Mouse (Mus musculus) liver (tissue): Measurements from ENCODE around the gene Snd1.
A peak's percentile ranks its signal among the peaks of the same experiment; 100 is the strongest.

ENCODE experiments used
- DNase-seq: peaks from one replicate; pipeline ENCODE4 v3.0.0-alpha.2; 2020; ENCODE audit warnings: mixed read lengths

Gene Snd1

GRCm38 (mm10) chr6:28599120-28599519 lies 124.2 kb downstream of the Snd1 start:
- peak; percentile 26 for DNase-seq

- DNase-seq, result no peak
These were observed 125.5 kb downstream of the Snd1 start for GRCm38 (mm10) chr6:28600404-28600803.

GRCm38 (mm10) chr6:28603401-28603800 lies 128.5 kb downstream of the Snd1 start:
- peak; percentile 65 for DNase-seq

- no peak for DNase-seq
These were observed 128.9 kb downstream of the Snd1 start for GRCm38 (mm10) chr6:28603823-28604222.

- DNase-seq, result no peak
These were observed 134.4 kb downstream of the Snd1 start for GRCm38 (mm10) chr6:28609291-28609690.

GRCm38 (mm10) chr6:28610127-28610526 lies 135.2 kb downstream of the Snd1 start:
- DNase-seq, result no peak

- DNase-seq, result no peak
These were observed 138.5 kb downstream of the Snd1 start for GRCm38 (mm10) chr6:28613441-28613840.

- no peak for DNase-seq
These were observed 139.9 kb downstream of the Snd1 start for GRCm38 (mm10) chr6:28614856-28615255.

GRCm38 (mm10) chr6:28615408-28615807 lies 140.5 kb downstream of the Snd1 start:
- DNase-seq, result no peak

- DNase-seq, result no peak
These were observed 141.0 kb downstream of the Snd1 start for GRCm38 (mm10) chr6:28615966-28616365.

GRCm38 (mm10) chr6:28618299-28618698 lies 143.4 kb downstream of the Snd1 start:
- DNase-seq, result no peak

GRCm38 (mm10) chr6:28618751-28619153 lies 143.8 kb downstream of the Snd1 start:
- peak; percentile 47 for DNase-seq

- DNase-seq, result peak; percentile 44
These were observed 146.5 kb downstream of the Snd1 start for GRCm38 (mm10) chr6:28621431-28621830.

- DNase-seq, result peak; percentile 38
These were observed 147.0 kb downstream of the Snd1 start for GRCm38 (mm10) chr6:28621961-28622360.

GRCm38 (mm10) chr6:28622522-28622921 lies 147.6 kb downstream of the Snd1 start:
- peak; percentile 56 for DNase-seq

- no peak for DNase-seq
These were observed 148.0 kb downstream of the Snd1 start for GRCm38 (mm10) chr6:28622963-28623362.

GRCm38 (mm10) chr6:28628408-28628807 lies 153.5 kb downstream of the Snd1 start:
- peak; percentile 48 for DNase-seq

- DNase-seq, result no peak
These were observed 154.9 kb downstream of the Snd1 start for GRCm38 (mm10) chr6:28629866-28630265.

- no peak for DNase-seq
These were observed 156.0 kb downstream of the Snd1 start for GRCm38 (mm10) chr6:28630926-28631325.

GRCm38 (mm10) chr6:28633120-28633519 lies 158.2 kb downstream of the Snd1 start:
- DNase-seq, result no peak

GRCm38 (mm10) chr6:28633656-28634055 lies 158.7 kb downstream of the Snd1 start:
- DNase-seq, result no peak

GRCm38 (mm10) chr6:28635092-28635491 lies 160.2 kb downstream of the Snd1 start:
- DNase-seq, result no peak

GRCm38 (mm10) chr6:28635531-28636348 lies 160.8 kb downstream of the Snd1 start:
- DNase-seq, result no peak

- no peak for DNase-seq
These were observed 165.1 kb downstream of the Snd1 start for GRCm38 (mm10) chr6:28640088-28640487.

GRCm38 (mm10) chr6:28642909-28643308 lies 168.0 kb downstream of the Snd1 start:
- no peak for DNase-seq
